Mouse (Mus musculus): Measurements from ENCODE around the gene Ppt2. TPM values are rescaled to one million over a fixed set of nuclear protein-coding genes. Genes with fewer than 3 reads are reported as not detected.

Gene Ppt2
- polyA plus RNA-seq, 1 experiment: 16.6 TPM

DNA sequence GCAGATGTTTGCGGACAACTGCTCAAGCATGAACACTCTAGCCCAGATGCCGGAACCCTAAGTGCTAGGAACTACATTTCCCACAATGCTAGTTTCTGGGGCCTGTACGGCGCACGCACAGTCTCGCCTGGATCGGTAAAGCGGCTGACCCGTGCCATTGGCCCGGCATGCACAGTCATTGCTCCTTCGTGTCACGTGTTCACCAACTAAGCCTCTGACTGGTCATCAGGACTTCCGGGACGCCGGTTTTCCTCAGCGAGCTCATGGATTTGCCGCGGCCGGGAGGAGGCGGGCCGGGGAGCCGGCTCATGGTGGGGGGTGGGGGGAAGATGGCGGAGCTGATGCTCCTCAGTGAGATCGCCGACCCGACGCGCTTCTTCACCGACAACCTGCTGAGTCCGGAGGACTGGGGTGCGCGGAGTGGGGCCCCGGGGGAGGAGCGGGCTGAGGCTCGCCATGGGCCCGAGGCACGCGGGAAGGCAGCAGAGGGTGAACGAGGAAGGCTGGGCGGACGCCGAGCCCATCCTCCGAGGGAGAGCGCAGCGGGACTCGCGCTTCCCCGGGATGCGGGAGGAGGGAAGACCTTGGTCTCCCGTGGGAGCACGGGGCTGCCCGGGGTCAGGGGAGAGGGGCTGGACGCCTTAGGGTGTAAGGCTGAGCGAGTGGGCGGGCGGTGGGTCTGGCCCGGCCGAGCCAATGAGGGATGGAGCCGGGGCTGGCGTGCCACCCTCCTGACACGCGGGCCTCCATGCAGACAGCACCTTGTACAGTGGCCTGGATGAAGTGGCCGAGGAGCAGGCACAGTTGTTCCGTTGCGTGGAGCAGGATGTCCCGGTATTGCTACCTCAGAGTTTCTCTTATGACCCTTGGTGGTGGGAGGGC, 18.8 kb upstream of the Ppt2 start, which contains the start of gene Atf6b:
Gene Atf6b, plus strand, starts transcription at position 241 of the 882 bp plus-strand sequence.
- peak within 1 kb of the TSS; percentile 72 for H3K27ac ChIP-seq (ENCODE audit: control insufficient read depth, insufficient read depth, low read depth, low read length, poor library complexity)
- under 1% methylated on average over 66 of the region's 66 CpGs for WGBS
- peaks cover 4% of the 10 kb centered on the region for H3K4me1 ChIP-seq (ENCODE audit: control insufficient read depth, insufficient read depth, low read length)
- peak within 1 kb of the TSS; percentile 88 for H3K4me3 ChIP-seq (replicated peaks; ENCODE audit: control insufficient read depth, low read depth, low read length)
- peak; percentile 49; the same call in 1 of the 2 replicates for TF ChIP-seq POLR2A (IDR thresholded peaks at IDR 0.05; ENCODE audit: borderline replicate concordance, control insufficient read depth, low read depth, low read length)
- no peak for TF ChIP-seq CTCF (IDR thresholded peaks at IDR 0.05; ENCODE audit: control insufficient read depth, insufficient read depth, low read length)

DNA sequence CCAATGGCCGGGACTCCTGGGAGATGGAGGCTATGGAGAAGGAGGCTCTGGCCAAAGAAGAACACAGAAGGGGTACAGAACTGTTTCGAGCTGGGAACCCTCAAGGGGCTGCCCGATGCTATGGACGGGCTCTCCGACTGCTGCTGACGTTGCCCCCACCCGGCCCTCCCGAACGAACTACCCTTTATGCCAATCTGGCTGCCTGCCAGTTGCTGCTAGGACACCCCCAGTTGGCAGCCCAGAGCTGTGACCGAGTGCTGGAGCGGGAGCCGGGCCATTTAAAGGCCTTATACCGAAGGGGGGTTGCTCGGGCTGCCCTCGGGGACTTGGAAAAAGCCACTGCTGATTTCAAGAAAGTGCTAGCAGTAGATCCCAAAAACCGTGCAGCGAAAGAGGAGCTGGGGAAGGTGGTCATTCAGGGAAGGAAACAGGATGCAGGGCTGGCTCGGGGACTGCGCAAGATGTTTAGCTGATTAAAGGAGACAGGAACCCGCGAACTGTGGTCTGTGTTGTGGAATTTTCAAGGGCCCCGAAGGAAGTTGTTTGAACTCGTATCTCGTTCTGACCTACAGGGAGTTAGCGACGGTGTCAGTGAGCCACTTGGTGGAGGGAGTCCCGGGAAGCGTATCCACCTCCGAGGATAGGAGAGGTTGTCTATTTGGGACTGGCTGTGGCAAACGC, 17.7 kb upstream of the Ppt2 start:
- peaks cover 7% of the 10 kb centered on the region for H3K4me1 ChIP-seq (ENCODE audit: control insufficient read depth, insufficient read depth, low read length)
- peak overlapping the region; percentile 45; the same call in 1 of the 2 replicates for H3K27ac ChIP-seq (ENCODE audit: control insufficient read depth, insufficient read depth, low read depth, low read length, poor library complexity)
- 48% methylated on average over 30 of the region's 30 CpGs for WGBS
- peak overlapping the region; percentile 33 for H3K4me3 ChIP-seq (replicated peaks; ENCODE audit: control insufficient read depth, low read depth, low read length)
- TF ChIP-seq POLR2A (IDR thresholded peaks at IDR 0.05; ENCODE audit: borderline replicate concordance, control insufficient read depth, low read depth, low read length): no peak
- TF ChIP-seq CTCF (IDR thresholded peaks at IDR 0.05; ENCODE audit: control insufficient read depth, insufficient read depth, low read length): no peak

DNA sequence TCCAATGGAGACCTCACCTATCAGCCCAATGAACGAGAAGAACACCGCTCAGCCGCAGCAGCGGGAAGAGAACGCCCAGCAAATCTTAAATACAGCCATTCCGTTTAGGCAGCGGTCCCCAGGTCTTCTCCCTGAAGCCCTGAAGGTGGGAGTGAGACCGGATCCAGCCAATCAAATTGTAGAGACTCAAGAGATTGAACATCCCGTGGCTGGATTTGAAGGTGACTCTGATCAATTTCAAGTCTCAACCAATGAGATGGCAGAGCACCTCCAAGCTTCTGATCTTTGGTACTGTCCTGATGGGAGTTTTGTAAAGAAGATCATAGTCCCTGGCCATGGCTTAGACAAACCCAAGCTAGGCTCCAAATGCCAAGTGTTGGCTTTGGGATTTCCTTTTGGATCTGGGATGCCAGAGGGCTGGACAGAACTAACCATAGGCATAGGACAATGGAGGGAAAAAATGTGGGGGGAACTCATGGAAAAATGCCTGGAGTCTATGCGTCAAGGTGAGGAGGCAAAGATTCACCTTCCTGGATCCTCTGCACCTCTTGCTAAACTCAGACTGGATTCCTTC, 17.0 kb upstream of the Ppt2 start:
- H3K4me1 ChIP-seq (ENCODE audit: control insufficient read depth, insufficient read depth, low read length): peaks cover 7% of the 10 kb centered on the region
- 66% methylated on average over 10 of the region's 10 CpGs for WGBS

GRCm38 (mm10) chr17:34644608-34645007, 16.3 kb upstream of the Ppt2 start, which contains the start of gene Fkbpl:
Gene Fkbpl, plus strand, starts transcription at chr17:34644764.
- no peak for TF ChIP-seq POLR2A (IDR thresholded peaks at IDR 0.05; ENCODE audit: borderline replicate concordance, control insufficient read depth, low read depth, low read length)
- no peak for TF ChIP-seq CTCF (IDR thresholded peaks at IDR 0.05; ENCODE audit: control insufficient read depth, insufficient read depth, low read length)
- H3K4me3 ChIP-seq (replicated peaks; ENCODE audit: control insufficient read depth, low read depth, low read length): peak within 1 kb of the TSS; percentile 71
- peaks cover 7% of the 10 kb centered on the region for H3K4me1 ChIP-seq (ENCODE audit: control insufficient read depth, insufficient read depth, low read length)
- 1% methylated on average over 16 of the region's 16 CpGs for WGBS
- H3K27ac ChIP-seq (ENCODE audit: control insufficient read depth, insufficient read depth, low read depth, low read length, poor library complexity): peak within 1 kb of the TSS; percentile 55

More for the DNA sequence above, 17.0 kb upstream of the Ppt2 start:
- Histone ChIP-seq H3K27ac (ENCODE audit: control insufficient read depth, insufficient read depth, low read depth, low read length, poor library complexity) (no peak overlapping the region), H3K4me3 (replicated peaks; ENCODE audit: control insufficient read depth, low read depth, low read length) (peak overlapping the region; percentile 27)
- TF ChIP-seq CTCF (IDR thresholded peaks at IDR 0.05; ENCODE audit: control insufficient read depth, insufficient read depth, low read length) (no peak), POLR2A (IDR thresholded peaks at IDR 0.05; ENCODE audit: borderline replicate concordance, control insufficient read depth, low read depth, low read length) (no peak)

- TF ChIP-seq CTCF (IDR thresholded peaks at IDR 0.05; ENCODE audit: control insufficient read depth, insufficient read depth, low read length) (no peak), POLR2A (IDR thresholded peaks at IDR 0.05; ENCODE audit: borderline replicate concordance, control insufficient read depth, low read depth, low read length) (no peak)
Observed at GRCm38 (mm10) chr17:34643944-34644343, 15.6 kb upstream of the Ppt2 start.

GRCm38 (mm10) chr17:34643379-34643778, 15.1 kb upstream of the Ppt2 start:
- 89% methylated on average over 4 of the region's 4 CpGs for WGBS
- H3K4me1 ChIP-seq (ENCODE audit: control insufficient read depth, insufficient read depth, low read length): peaks cover 9% of the 10 kb centered on the region

More at GRCm38 (mm10) chr17:34643944-34644343, 15.6 kb upstream of the Ppt2 start:
- Histone ChIP-seq H3K27ac (ENCODE audit: control insufficient read depth, insufficient read depth, low read depth, low read length, poor library complexity) (no peak overlapping the region), H3K4me1 (ENCODE audit: control insufficient read depth, insufficient read depth, low read length) (peaks cover 7% of the 10 kb centered on the region), H3K4me3 (replicated peaks; ENCODE audit: control insufficient read depth, low read depth, low read length) (no peak overlapping the region)
- WGBS: 81% methylated on average over 10 of the region's 10 CpGs

GRCm38 (mm10) chr17:34641945-34642344, 13.6 kb upstream of the Ppt2 start:
- Histone ChIP-seq H3K27ac (ENCODE audit: control insufficient read depth, insufficient read depth, low read depth, low read length, poor library complexity) (no peak overlapping the region), H3K4me3 (replicated peaks; ENCODE audit: control insufficient read depth, low read depth, low read length) (no peak overlapping the region), H3K4me1 (ENCODE audit: control insufficient read depth, insufficient read depth, low read length) (peaks cover 7% of the 10 kb centered on the region)
- no peak for TF ChIP-seq POLR2A (IDR thresholded peaks at IDR 0.05; ENCODE audit: borderline replicate concordance, control insufficient read depth, low read depth, low read length)
- TF ChIP-seq CTCF (IDR thresholded peaks at IDR 0.05; ENCODE audit: control insufficient read depth, insufficient read depth, low read length): no peak
- WGBS: 55% methylated on average over 3 of the region's 3 CpGs

More at GRCm38 (mm10) chr17:34643379-34643778, 15.1 kb upstream of the Ppt2 start:
- no peak overlapping the region for H3K27ac ChIP-seq (ENCODE audit: control insufficient read depth, insufficient read depth, low read depth, low read length, poor library complexity)
- TF ChIP-seq POLR2A (IDR thresholded peaks at IDR 0.05; ENCODE audit: borderline replicate concordance, control insufficient read depth, low read depth, low read length) (no peak), CTCF (IDR thresholded peaks at IDR 0.05; ENCODE audit: control insufficient read depth, insufficient read depth, low read length) (no peak)
- no peak overlapping the region for H3K4me3 ChIP-seq (replicated peaks; ENCODE audit: control insufficient read depth, low read depth, low read length)

Measured in bone marrow, adult 2 months (tissue).